Mouse (Mus musculus) NIH3T3 (cell line): ENCODE measurements around the gene Chac2.
"Not testable (repeated sequence)": the region's sequence is repeated elsewhere in the genome, so short reads cannot be mapped to it uniquely, and the experiment has no call there.

Experiments
- DNase-seq: peaks from one replicate; pipeline ENCODE4 v3.0.0-alpha.2; 2012; ENCODE audit warnings: low read depth

Chac2 gene

DNA sequence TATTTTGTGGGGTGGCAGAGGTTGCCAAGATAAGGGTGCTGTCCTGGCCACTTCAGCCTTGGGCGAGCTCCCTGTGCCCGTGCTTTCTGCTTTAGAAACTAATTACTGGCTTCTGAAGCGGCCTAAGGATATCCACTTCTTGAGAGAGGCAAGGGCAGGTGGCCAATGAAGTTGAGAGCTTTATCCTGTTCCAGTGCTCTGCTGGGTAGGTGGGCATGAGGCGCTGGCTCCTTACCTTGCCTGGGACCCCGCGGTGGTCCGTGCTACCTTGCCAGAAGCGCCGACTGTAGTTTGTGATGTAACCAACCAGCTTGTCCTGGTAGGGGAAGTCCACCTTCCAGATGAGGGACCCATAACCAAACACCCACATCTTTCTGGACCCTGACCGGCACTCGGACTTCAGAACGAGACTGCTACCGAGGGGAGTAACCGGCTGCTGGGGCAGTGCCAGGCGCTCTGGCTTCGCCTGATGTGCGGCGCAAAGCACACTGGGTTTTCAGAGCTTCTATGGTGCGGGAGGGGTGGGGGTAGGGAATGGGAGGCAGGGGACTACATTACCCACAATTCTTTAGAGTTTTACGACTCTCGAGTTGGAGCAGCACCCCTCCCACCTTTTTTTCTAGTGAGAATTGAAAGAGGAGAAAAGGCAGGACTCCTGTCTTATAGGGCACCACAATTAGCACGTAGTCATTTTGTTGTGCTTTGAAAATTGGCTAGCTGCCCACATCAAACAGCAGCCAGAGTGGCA is at the start of gene Chac2:
Chac2 (minus strand) TSS at position 474 of the 748 bp plus-strand sequence.
- DNase-seq = peak; percentile 95

DNA sequence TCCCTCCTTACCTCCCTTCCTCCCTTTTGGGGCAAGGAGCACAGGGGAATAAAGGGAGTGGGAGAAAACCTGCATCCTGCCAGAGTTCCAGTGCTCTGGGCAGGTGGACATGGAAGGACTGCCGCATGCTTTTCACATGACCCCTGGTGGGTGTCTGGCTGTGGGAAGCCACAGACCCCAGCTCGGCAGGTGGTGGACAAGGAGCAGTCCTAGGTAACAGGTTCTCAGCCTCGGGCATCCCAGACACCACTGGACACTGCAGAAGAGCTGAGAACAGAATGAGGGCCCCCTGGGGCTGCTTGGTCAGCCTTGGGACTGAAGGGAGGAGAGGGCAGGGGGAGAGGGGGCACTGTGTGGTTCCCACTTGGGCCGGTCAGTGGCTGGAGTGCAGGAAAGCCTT is 48.8 kb upstream of the Chac2 start:
- no peak for DNase-seq

DNA sequence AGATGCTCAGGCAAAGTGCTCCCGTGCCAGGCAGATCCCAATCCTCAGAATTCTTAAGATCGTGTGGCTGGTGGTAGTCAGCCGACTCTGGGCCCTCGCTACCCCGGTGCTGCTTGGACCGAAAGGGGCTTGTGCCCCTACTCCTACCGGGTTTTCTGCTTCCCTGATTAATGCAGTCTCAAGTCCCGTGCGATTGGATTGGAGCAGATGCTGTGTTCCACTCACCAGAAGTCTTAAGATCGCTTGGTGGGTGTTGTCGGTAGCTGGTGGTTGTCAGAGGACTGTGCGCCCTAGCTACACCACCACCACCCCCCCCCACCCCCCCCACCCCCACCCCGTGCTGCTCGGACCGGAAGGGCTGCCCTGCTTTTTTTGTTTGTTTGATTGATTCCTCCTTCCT is 31.3 kb upstream of the Chac2 start:
- not testable (repeated sequence) for DNase-seq

DNA sequence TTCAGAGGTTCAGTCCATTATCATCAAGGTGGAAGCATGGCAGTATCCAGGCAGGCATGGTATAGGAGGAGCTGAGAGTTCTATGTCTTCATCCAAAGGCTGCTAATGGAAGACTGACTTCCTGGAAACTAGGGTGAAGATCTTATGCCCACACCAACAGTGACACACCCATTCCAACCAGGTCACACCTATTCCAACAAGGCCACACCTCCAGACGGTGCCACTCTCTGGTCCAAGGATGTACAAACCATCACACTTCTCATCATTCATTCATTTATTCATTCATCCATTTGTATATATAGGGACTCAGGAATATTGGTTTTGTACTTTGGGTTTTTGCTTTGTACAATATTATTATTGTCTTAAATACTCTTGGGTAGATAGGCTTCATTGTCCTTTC is 23.5 kb upstream of the Chac2 start:
- not testable (repeated sequence) for DNase-seq

DNA sequence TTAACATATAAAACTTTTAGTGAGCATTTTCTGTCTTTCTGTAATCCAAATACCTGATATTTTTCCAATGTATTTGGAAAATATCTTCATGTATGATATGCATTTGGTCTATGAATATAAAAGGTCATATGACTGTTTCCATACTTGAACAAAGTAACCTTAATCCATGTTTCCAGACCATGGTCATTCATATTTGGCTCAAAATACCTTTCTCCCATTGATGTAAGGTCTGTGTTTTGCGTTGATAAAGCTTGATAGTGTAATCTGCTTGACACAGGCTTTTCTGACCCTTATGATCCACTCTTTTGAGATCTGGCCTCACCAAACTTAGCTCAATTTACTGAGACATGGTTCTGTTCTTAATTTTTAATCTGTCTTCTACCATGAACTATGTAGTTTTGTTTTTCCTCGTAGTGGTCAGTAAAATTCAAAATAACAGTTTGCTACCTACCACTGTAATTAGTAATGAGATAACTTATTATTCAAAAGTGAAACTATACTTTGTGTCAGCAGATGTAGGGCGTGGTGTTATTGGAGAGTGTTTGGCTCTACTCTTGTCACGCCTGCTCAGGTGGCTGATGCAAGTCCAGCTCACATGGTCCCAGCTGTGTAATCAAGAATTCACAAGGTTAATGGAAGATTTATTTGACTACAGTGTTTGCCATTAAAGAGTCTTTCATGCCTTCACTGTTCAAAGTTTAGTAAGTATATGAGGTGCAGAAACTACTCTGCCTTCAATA is 15.2 kb upstream of the Chac2 start:
- DNase-seq = no peak

DNA sequence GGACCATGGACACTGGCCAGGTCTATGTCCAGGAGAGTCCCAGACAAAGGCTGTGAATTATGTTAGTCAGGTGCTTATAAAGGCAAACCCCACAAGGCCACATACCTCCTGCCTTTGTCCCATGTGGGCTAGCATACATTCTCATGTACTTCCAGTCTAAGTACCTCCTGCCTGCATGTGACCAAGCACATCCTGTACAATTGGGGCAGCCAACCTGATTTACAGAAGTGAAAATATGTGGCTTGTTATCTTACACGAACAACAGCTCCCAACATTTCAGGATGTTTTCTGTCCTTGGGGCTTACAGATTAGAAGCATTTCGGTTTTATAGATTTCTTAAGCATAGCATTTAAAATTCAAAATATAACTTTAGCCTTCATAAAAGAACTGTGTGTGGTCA is 13.9 kb upstream of the Chac2 start:
- DNase-seq = no peak

DNA sequence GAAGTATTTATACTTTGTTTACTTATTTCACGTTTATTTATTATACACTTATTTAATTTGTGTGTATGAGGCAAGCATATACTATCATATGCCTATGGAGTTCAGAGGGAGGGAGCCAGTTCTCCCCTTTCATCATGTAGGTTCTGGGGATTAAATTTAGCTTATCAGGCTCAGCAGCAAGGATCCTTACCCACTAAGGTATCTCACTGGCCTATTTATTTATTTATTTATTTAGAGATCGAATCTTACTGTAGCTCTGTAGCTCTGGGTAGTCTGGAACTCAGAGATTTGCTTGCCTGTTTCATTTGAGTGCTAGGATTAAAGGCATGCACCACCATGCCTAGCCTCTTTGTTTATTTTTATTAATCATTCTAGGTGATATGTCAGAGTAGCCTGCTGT is 12.6 kb upstream of the Chac2 start:
- DNase-seq = no peak

DNA sequence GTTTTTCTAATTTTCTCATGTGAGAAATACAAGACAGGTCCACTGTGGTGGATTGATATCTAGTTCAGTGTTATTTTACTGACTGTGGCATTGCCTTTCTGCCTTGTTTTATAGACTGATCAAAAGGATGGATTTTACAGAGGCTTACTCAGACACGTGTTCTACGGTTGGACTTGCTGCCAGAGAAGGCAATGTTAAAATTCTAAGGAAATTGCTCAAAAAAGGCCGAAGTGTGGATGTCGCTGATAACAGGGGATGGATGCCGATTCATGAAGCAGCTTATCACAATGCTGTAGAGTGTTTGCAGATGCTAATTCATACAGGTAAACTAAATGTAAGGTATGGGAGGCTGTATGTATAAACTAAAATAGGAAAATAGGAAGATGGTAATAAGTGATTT is 12.0 kb upstream of the Chac2 start:
- no peak for DNase-seq

DNA sequence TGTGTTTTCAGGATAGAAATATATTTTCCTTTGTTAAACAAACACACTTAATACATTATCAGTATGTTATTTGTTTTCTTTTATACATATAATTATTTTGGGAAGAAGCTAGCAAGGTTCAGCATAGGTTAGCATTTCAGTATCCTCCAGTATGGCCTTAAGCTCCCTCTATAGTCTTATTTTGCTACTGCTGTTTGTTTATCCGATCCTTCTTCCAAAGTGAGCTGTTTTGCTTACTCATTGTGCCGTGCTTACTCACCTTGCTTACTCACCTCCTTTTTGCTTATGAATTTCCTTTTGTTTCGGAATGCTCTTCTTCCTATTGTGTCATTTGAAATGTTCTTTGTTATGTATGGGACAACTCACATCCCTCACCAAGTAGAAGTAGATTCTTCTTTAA is 10.5 kb upstream of the Chac2 start:
- DNase-seq = no peak

DNA sequence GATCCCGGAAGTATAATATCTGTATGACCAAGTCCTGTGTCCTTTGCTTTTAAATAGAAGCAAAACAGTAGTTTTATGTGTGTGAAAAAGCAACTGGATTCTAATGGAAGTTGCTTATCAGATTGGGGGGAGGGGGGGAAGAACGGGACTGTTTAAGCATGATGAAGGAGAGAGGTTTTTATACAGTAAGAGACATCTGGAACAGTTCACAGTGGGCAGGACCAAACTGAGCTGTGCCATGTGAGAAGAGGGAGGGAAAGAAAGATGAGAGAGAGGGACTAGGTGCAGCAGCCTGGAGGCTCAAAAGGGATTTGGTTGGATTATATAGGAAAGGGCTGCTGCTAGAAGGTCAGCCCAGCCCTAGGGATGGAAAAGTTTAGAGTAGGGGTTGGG is 471 bp upstream of the Chac2 start:
- no peak for DNase-seq

DNA sequence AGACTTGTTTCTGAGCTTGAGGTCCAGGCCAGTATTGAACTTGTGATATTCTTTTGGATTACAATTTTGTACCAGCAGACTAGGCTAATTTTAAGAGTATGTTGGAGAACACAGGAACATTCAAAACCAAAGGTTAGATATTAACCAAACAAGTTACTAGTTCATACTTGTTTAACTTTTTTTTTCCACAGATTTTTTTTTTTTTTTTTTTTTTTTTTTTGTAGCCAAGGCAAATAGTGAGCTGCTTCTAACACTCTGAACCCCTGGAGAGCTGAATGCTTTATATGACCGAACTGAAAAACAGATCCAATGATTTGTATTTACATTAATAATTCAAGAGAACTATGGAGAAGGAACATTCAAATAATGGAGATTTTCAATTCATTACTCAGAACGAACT is 913 bp downstream of the Chac2 start:
- DNase-seq = no peak

DNA sequence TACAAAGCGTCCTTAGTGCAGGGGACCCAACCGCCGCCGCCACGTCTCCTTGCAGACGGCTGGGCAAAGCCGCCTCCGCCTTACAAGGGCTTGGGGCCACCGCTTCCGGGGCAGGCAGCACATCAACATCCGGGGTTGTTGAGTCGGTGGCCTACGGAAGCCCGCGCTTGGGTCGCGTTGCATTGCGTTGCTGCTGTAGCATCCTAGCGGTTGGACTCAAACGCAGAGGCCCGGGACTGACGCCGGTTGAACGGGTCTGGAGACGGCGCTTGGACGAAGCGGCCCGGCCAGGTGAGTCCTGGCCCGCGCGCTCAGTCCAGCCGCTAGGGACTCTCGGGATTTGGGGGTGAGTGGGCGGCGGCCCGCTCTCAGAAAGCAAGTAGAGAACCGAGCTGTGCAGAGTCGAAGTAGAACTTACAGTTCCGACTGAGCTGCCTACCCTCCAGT is 31.8 kb downstream of the Chac2 start, which contains the start of gene Erlec1:
Erlec1 (minus strand) TSS at position 57 of the 447 bp plus-strand sequence.
- DNase-seq = peak; percentile 91

DNA sequence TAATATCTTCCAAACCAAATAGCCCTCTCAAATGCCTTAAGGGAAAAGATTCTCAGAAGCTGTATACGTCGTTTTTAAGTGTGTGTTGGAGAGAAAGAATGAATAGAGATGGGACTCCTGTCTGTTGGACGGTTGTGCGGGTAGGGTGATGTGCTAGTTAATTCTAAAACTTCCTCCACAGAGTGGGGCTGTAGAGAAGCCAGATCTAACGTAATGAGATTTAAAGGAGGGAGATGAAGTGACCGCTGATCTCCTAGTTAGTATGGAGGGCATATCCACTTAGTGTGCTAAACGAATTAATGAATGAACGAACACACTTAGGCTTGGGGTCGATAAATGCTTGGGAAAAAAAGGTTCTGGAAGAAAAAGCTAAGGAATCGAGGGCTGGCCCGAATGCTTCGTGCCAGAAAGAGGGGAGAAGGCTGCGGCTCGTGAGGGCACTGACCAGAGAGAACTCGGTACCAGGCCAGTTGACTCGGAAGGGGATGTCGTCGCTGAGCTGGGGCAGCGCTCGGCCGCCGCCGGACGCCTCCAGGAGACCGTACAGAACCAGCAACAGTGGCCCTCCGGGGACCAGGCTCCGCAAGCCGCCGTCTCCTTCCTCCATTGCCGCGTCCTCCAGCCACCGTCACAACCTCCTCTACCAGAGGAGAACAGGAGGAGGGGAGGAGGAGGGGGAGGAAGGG is 32.5 kb downstream of the Chac2 start:
- peak; percentile 57 for DNase-seq

DNA sequence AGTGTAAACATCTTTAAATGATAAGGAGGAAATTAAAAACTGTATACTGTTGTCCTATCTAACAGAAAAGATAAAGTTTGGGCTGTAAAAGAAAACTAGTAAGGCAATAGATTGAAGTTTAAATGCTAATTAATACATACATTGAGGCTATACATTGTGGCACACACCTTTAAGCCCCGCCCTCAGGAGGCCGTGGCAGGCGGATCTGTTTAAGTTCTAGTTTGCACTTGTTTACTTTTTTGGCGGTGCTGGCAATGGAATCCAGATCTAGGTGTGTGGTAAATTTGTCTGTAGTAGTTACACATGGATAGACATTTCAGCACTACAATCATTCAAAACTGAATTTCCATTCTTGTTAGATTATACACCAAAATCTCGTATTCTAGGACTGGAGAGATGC is 33.3 kb downstream of the Chac2 start:
- peak; percentile 12 for DNase-seq

DNA sequence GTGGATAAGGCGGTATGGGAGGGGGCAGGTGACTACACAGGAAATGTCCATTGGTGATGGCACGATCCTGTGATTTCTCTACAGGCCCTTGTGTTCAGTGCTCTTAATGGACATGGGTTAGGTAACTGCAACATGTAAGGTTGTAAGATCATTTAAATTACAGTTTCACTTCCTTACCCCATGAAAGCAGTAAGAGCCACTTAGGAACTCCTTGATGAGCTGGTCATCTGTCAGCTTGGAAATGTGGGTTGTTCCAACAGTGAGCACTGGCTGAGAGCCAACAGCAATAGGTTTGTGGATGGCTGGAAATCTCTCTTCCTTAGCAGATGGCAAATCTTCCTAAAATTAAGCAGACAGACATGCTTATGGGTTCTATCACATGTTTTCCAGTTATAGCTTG is 42.6 kb downstream of the Chac2 start:
- no peak for DNase-seq

DNA sequence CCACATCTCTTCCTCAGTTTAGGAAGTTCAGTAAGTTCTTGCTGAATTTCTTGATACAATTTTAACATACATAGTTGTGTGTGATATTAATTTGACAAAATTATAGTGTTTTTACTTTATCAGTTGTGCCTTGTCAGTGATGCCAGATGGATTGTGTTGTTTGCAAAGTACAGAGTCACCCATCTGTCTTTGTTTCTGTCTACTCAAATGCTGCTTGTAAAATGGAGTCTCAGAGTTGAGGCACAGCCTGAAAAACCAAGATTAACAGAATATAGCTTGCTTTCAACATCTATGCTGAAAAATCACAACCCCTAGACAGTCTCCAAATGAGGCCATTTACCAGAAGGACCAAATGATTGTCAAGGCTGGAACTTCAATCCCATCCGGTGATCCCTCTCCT is 57.7 kb downstream of the Chac2 start:
- DNase-seq = no peak

DNA sequence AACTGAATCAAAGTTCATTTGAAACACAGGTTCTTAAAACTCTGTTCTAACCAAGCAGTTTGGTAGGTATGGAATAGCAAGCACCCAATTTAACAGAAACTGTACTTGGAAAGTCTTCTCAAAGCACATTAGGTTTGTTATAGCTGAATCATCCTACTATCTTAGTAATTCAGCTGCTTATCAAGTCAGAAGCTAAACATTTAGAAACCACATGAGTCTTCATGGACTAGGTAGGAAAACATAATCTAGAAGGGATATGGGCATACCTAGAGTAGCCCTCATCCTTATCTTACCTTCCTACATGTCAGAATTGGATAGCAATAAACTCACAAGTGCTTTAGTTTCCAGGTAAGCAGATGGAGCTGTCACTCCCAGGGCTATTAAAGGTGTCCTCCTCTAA is 58.1 kb downstream of the Chac2 start:
- no peak for DNase-seq
